Mouse (Mus musculus): ENCODE measurements around the gene Foxi3. TPM values are rescaled to one million over a fixed set of nuclear protein-coding genes. Genes with fewer than 3 reads are reported as not detected.

Foxi3 gene
- polyA plus RNA-seq, 1 experiment: 0.49 TPM

DNA sequence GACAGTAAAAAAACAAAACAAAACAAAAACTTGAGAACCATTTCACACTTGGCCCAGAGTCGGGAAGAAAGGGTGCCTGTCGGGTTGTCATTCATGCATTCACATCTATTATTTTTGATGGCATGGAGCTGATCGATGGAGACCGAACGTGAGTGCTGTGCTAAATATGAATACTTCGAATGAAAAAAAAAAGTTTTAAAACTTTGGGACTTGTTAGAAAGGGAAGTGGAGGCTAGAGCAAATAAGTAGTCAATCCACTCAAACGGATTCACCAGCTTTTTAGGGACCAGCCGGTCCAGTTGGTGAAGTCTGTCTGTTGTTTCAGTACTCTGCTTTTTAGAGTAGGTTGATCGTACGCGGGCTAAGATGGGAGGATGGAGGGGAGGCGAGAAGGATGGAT is 490 bp upstream of the Foxi3 start:
- no peak for TF ChIP-seq CTCF (IDR thresholded peaks at IDR 0.05; ENCODE audit: borderline replicate concordance, extremely low read depth, insufficient read depth, insufficient read length)
- TF ChIP-seq POLR2A (IDR thresholded peaks at IDR 0.05; ENCODE audit: borderline replicate concordance, extremely low read depth, insufficient read depth, insufficient read length, poor library complexity, severe bottlenecking): no peak
- DNase-seq (ENCODE audit: low read depth): peak; percentile 35

DNA sequence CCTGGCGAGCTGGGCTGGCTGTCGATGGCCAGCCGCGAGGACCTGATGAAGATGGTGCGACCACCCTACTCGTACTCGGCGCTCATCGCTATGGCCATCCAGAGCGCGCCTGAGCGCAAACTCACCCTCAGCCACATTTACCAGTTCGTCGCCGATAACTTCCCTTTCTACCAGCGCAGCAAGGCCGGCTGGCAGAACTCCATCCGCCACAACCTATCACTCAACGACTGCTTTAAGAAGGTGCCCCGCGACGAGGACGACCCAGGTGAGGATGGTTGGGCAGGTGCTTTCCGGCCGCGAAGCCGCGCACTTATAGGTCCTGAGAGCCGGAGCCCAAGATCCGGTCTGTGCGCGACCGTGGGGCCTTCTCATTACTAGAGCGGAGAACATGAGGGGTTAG is 605 bp downstream of the Foxi3 start:
- peak; percentile 29 for DNase-seq (ENCODE audit: low read depth)
- TF ChIP-seq CTCF (IDR thresholded peaks at IDR 0.05; ENCODE audit: borderline replicate concordance, extremely low read depth, insufficient read depth, insufficient read length): no peak
- TF ChIP-seq POLR2A (IDR thresholded peaks at IDR 0.05; ENCODE audit: borderline replicate concordance, extremely low read depth, insufficient read depth, insufficient read length, poor library complexity, severe bottlenecking): no peak

DNA sequence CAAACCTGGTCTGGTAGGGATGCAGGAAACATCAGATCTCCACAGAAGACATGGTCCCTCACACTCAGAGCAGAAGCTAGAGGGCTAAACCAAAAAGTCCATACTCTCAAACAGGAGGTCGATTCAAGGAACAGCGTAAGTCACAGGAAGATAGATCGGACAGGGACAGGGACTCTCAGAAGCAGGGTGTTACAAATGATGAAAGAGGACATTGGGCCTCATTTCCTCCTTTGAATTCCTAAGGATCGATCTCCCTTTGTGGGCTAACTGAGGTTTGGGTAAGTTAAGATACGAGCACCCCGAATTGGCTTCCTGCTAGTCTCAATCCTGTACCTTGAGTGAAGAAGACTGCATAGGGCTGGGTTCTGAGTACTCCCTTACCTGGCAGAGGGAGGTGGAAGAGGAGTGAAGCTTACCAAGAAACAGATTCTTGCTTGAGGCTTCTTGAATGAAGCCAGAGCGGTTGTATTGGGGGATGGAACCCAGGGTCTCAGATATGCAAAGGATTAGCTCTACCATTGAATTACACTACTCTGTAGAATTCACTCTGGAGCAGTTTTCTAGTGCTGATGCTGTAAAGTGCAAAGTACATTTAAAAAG is 1.1 kb downstream of the Foxi3 start:
- DNase-seq (ENCODE audit: low read depth): no peak
- TF ChIP-seq CTCF (IDR thresholded peaks at IDR 0.05; ENCODE audit: borderline replicate concordance, extremely low read depth, insufficient read depth, insufficient read length): no peak
- TF ChIP-seq POLR2A (IDR thresholded peaks at IDR 0.05; ENCODE audit: borderline replicate concordance, extremely low read depth, insufficient read depth, insufficient read length, poor library complexity, severe bottlenecking): no peak

DNA sequence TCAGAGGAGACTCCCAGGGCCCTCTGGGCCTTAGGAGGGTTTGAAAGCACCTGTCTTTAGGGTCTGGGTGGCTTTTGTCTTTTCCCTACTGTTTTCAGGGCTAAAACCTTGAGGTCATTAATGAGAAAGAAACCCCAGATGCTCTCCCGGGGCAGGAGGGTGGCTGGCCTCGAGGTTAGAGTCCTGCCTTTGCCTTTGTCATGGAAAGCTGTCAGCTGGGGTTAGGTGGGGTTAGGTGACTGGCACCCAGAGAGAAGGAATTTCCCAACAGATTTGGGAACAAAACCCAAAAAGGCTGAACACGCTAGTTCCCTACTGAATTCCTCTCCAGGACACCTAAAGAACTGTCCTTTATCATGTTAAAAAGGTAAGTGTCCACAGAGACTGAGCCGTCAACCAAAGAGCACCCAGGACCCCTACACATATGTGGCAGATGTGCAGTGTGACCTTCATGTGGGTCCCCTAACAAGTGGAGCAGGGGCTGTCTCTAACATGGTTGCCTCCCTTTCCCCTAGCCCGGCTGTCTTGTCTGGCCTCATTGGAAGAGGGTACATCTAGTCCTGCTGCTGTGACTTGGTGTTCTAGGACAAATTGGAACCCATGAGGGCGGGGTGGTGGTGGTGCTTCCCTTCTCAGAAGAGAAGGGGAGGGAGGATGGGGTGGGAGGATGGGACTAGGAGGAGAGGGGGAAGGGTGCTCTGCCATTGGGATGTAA is 7.9 kb downstream of the Foxi3 start:
- no peak for TF ChIP-seq POLR2A (IDR thresholded peaks at IDR 0.05; ENCODE audit: borderline replicate concordance, extremely low read depth, insufficient read depth, insufficient read length, poor library complexity, severe bottlenecking)
- no peak for TF ChIP-seq CTCF (IDR thresholded peaks at IDR 0.05; ENCODE audit: borderline replicate concordance, extremely low read depth, insufficient read depth, insufficient read length)
- DNase-seq (ENCODE audit: low read depth): no peak

DNA sequence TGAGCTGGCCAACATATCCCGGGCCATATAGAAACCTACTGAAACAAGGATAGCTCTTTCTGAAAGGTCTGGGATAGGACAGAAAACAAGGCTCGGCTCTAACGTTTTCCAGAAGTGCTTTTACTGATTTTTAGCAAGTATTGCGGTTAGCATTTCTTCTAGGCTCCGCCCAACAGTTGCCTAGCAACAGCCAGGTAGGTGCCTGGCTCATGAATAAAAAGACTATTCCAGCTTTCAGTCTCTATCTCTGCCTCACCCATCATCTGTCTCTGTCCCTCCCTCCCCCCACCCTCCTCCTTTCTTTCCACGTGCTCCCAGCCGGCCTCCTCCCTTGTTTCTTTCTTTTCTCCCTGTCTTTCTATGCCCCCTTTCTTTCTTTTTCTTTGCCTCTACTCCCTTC is 9.4 kb downstream of the Foxi3 start:
- DNase-seq (ENCODE audit: low read depth): peak; percentile 18
- TF ChIP-seq CTCF (IDR thresholded peaks at IDR 0.05; ENCODE audit: borderline replicate concordance, extremely low read depth, insufficient read depth, insufficient read length) (no peak), POLR2A (IDR thresholded peaks at IDR 0.05; ENCODE audit: borderline replicate concordance, extremely low read depth, insufficient read depth, insufficient read length, poor library complexity, severe bottlenecking) (no peak)

DNA sequence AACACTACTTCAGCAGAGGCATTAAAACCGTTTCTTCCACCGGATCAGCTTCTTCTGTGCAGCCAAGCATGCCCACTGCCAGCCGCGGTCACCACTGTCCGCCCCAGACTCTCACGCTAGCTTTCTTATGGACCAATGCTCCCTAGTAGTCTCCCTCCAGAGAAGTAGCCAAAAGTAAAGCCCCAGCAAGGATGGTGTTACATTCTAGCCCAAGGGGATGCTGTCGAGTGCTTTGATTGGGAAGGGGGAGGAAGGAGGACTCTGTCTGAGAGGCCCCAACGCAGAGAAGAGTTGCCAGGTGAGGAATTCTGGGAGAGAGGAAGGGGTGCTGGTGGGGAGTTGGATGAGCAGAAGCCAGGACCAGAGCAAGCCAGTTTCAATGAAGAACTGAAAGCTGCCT is 11.1 kb downstream of the Foxi3 start:
- peak; percentile 42 for DNase-seq (ENCODE audit: low read depth)
- no peak for TF ChIP-seq POLR2A (IDR thresholded peaks at IDR 0.05; ENCODE audit: borderline replicate concordance, extremely low read depth, insufficient read depth, insufficient read length, poor library complexity, severe bottlenecking)
- no peak for TF ChIP-seq CTCF (IDR thresholded peaks at IDR 0.05; ENCODE audit: borderline replicate concordance, extremely low read depth, insufficient read depth, insufficient read length)

DNA sequence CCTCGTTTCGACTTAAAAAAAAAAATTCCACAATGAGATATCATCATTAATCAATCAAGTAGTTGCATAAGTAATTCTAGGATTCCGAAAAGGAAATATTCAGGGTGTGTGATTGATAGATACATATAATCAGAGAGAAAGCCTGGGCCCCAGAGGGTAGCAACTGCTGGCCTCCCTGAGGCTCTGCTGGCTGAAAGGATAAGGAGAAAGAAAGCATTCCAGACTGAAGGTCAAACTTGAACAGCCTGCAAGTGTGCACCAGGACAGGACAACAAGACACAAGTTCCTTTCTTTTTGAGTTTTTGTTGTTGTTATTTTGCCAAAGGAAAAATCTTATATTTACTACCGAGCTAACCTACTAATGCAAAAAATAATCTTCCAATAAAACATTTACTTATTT is 12.0 kb downstream of the Foxi3 start:
- DNase-seq (ENCODE audit: low read depth): no peak
- no peak for TF ChIP-seq CTCF (IDR thresholded peaks at IDR 0.05; ENCODE audit: borderline replicate concordance, extremely low read depth, insufficient read depth, insufficient read length)
- no peak for TF ChIP-seq POLR2A (IDR thresholded peaks at IDR 0.05; ENCODE audit: borderline replicate concordance, extremely low read depth, insufficient read depth, insufficient read length, poor library complexity, severe bottlenecking)

DNA sequence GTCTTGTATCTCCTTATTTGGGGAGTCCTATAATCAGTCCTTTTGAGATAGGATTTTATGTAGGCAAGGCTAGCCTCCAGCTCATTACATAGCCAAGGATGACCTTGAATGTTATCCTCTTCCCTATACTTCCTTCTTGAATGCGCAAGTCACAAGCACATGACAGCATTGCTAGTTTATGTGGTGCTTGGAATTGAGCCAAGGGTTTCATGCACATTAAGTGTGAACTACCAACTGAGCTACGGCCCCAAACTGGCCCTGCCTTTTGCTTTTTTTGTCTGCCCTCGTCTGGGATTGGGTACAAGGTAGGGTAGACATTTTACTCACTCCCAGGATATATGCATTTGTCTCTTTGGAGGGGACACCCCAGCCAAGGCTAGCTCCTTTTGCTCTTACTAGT is 16.7 kb downstream of the Foxi3 start:
- TF ChIP-seq CTCF (IDR thresholded peaks at IDR 0.05; ENCODE audit: borderline replicate concordance, extremely low read depth, insufficient read depth, insufficient read length) (no peak), POLR2A (IDR thresholded peaks at IDR 0.05; ENCODE audit: borderline replicate concordance, extremely low read depth, insufficient read depth, insufficient read length, poor library complexity, severe bottlenecking) (no peak)
- peak; percentile 21 for DNase-seq (ENCODE audit: low read depth)

DNA sequence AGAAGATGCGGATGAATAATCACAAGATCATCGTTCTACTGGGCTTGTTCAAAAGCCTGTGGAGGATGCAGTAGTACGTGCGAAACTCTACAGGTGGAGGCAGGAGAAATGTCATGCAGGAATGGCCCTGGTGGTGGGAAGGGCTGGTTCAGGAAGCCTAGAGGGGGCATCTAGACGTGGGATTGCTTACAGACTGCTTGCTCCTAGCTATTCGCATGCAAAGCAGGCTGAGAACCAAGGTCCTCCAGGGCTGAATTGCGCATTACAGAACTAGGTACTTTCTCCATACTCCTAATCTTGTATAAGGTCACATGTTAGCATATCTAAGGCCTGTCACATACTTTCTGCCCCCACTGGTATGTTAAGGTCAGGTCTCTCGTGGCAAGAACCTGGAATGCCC is 24.7 kb downstream of the Foxi3 start:
- DNase-seq (ENCODE audit: low read depth): no peak
- TF ChIP-seq POLR2A (IDR thresholded peaks at IDR 0.05; ENCODE audit: borderline replicate concordance, extremely low read depth, insufficient read depth, insufficient read length, poor library complexity, severe bottlenecking) (no peak), CTCF (IDR thresholded peaks at IDR 0.05; ENCODE audit: borderline replicate concordance, extremely low read depth, insufficient read depth, insufficient read length) (no peak)

DNA sequence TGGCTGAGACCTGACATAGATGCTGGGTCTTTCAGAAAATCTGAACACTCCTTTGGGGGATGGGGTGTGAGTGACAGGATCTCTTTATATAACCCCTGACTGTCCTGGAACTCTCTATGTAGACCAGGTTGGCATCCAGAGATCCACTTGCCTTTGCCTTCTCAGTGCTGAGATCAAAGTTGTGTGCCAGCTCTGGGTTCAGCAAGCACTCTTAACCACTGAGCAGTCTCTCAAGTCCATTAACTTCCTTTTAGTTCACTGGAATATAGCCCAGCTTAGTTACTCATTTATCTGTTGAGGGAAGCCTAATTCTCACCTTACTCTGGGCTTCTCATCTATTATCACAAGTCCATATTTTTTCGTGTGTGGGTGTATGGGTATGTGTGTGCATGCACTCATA is 26.1 kb downstream of the Foxi3 start:
- DNase-seq (ENCODE audit: low read depth): no peak
- no peak for TF ChIP-seq CTCF (IDR thresholded peaks at IDR 0.05; ENCODE audit: borderline replicate concordance, extremely low read depth, insufficient read depth, insufficient read length)
- no peak for TF ChIP-seq POLR2A (IDR thresholded peaks at IDR 0.05; ENCODE audit: borderline replicate concordance, extremely low read depth, insufficient read depth, insufficient read length, poor library complexity, severe bottlenecking)

DNA sequence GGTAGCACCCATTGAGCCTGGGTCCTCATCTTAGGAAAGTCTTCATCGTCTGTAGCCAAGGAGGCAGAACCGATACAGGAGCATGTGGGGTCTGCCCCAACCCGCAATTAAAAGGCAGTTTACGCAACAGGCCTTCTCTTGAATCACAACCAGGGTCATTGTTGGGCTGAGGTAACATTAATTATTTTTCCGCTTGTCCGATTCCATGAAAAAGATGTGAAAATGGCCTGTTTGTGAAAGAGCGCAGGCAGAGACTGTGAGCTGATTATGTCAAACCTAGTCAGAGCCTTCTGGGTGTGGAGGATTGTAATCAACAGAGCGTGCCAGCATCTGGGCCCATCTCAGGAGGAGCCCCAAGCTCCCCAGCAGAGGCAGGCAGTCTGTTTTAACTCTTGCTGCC is 30.4 kb downstream of the Foxi3 start:
- TF ChIP-seq CTCF (IDR thresholded peaks at IDR 0.05; ENCODE audit: borderline replicate concordance, extremely low read depth, insufficient read depth, insufficient read length): no peak
- no peak for TF ChIP-seq POLR2A (IDR thresholded peaks at IDR 0.05; ENCODE audit: borderline replicate concordance, extremely low read depth, insufficient read depth, insufficient read length, poor library complexity, severe bottlenecking)
- peak; percentile 85 for DNase-seq (ENCODE audit: low read depth)

DNA sequence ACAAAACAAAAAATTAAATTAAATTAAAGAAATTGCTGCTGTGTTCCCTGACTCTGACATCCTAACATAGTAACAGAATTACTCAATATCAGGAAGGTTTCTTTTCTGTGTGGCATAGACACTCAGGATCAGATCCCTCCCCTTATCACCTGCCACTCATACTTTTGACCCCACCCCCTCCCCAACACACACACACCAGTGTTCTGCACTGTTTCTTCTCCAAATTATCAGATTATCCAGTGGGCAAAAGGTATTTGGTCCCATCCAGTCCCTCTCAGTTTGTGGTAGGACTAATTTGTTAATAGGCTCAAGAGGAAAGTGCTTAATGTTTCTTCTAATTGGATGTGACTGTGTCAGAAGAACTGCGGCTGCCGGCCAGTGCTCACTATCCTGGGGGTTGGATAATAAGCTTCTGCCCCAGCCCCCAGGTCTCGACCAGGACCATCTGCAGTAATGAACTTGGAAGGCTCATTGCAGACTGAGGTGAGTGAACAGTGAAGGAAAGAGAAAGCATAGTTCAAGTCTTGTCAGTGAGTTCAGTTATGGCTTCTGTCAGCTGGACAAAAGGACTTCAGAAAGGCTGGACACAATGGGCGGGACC is 39.9 kb downstream of the Foxi3 start:
- DNase-seq (ENCODE audit: low read depth): no peak
- TF ChIP-seq CTCF (IDR thresholded peaks at IDR 0.05; ENCODE audit: borderline replicate concordance, extremely low read depth, insufficient read depth, insufficient read length): no peak
- TF ChIP-seq POLR2A (IDR thresholded peaks at IDR 0.05; ENCODE audit: borderline replicate concordance, extremely low read depth, insufficient read depth, insufficient read length, poor library complexity, severe bottlenecking): no peak

Measured in brain, embryonic 14.5 days (tissue).